Mouse (Mus musculus): ENCODE measurements around the gene Fkbp2. TPM values are rescaled to one million over a fixed set of nuclear protein-coding genes. Genes with fewer than 3 reads are reported as not detected.

Fkbp2 gene
- total and polyA plus RNA-seq, 2 experiments from 2014 or later: 0.65 to 59.9 TPM

GRCm38 (mm10) chr19:7017541-7018457 is 37.5 kb upstream of the Fkbp2 start:
- H3K27me3 ChIP-seq (ENCODE audit: control insufficient read depth, insufficient read depth, low read length): no peaks in the 10 kb centered on the region
- no peak for DNase-seq (ENCODE audit: low spot score)
- H3K4me3 ChIP-seq (ENCODE audit: low read depth, low read length): peak overlapping the region; percentile 17; the same call in 1 of the 2 replicates
- H3K9ac ChIP-seq (replicated peaks; ENCODE audit: low read depth, low read length): 0 out of 2 replicates have a peak overlapping the region, but pooled peaks have one; percentile 5
- ATAC-seq (ENCODE audit: insufficient read depth, low read depth): no peak
- no peaks in the 10 kb centered on the region for H3K9me3 ChIP-seq (replicated peaks; ENCODE audit: control insufficient read depth, low read length)
- 62% methylated on average over 12 of the region's 12 CpGs for WGBS
- peak overlapping the region; percentile 43; the same call in 1 of the 2 replicates for H3K4me2 ChIP-seq (ENCODE audit: low read depth, low read length)
- 0 out of 2 replicates have a peak, but pooled peaks cover 5% of the 10 kb centered on the region for H3K4me1 ChIP-seq (ENCODE audit: control insufficient read depth, insufficient read depth)
- no peak for TF ChIP-seq CTCF (IDR thresholded peaks at IDR 0.05; ENCODE audit: low read depth)
- no peak for TF ChIP-seq EP300 (IDR thresholded peaks at IDR 0.05; ENCODE audit: low read depth)
- H3K36me3 ChIP-seq (replicated peaks; ENCODE audit: control insufficient read depth, insufficient read depth, low read length): peaks cover 24% of the 10 kb centered on the region
- H3K27ac ChIP-seq (ENCODE audit: low read depth): peak overlapping the region; percentile 32

- Histone ChIP-seq H3K9ac (replicated peaks; ENCODE audit: low read depth, low read length) (no peak overlapping the region), H3K4me3 (ENCODE audit: low read depth, low read length) (no peak overlapping the region), H3K27ac (ENCODE audit: low read depth) (no peak overlapping the region), H3K36me3 (replicated peaks; ENCODE audit: control insufficient read depth, insufficient read depth, low read length) (no peaks in the 10 kb centered on the region), H3K4me2 (ENCODE audit: low read depth, low read length) (no peak overlapping the region), H3K4me1 (ENCODE audit: control insufficient read depth, insufficient read depth) (0 out of 2 replicates have a peak, but pooled peaks cover 5% of the 10 kb centered on the region), H3K9me3 (replicated peaks; ENCODE audit: control insufficient read depth, low read length) (no peaks in the 10 kb centered on the region), H3K27me3 (ENCODE audit: control insufficient read depth, insufficient read depth, low read length) (no peaks in the 10 kb centered on the region)
- no peak for DNase-seq (ENCODE audit: low spot score)
- WGBS: 80% methylated on average over 19 of the region's 20 CpGs
- no peak for TF ChIP-seq CTCF (IDR thresholded peaks at IDR 0.05; ENCODE audit: low read depth)
- TF ChIP-seq EP300 (IDR thresholded peaks at IDR 0.05; ENCODE audit: low read depth): no peak
- no peak for ATAC-seq (ENCODE audit: insufficient read depth, low read depth)
These were observed 34.3 kb upstream of the Fkbp2 start for GRCm38 (mm10) chr19:7014481-7015135.

- Histone ChIP-seq H3K27me3 (ENCODE audit: control insufficient read depth, insufficient read depth, low read length) (no peaks in the 10 kb centered on the region), H3K9ac (replicated peaks; ENCODE audit: low read depth, low read length) (no peak overlapping the region), H3K4me2 (ENCODE audit: low read depth, low read length) (no peak overlapping the region), H3K4me1 (ENCODE audit: control insufficient read depth, insufficient read depth) (0 out of 2 replicates have a peak, but pooled peaks cover 2% of the 10 kb centered on the region), H3K9me3 (replicated peaks; ENCODE audit: control insufficient read depth, low read length) (no peaks in the 10 kb centered on the region), H3K4me3 (ENCODE audit: low read depth, low read length) (no peak overlapping the region), H3K36me3 (replicated peaks; ENCODE audit: control insufficient read depth, insufficient read depth, low read length) (no peaks in the 10 kb centered on the region), H3K27ac (ENCODE audit: low read depth) (no peak overlapping the region)
- TF ChIP-seq EP300 (IDR thresholded peaks at IDR 0.05; ENCODE audit: low read depth) (no peak), CTCF (IDR thresholded peaks at IDR 0.05; ENCODE audit: low read depth) (no peak)
- ATAC-seq (ENCODE audit: insufficient read depth, low read depth): no peak
- DNase-seq (ENCODE audit: low spot score): no peak
- 90% methylated on average over 9 of the region's 9 CpGs for WGBS
These were observed 33.7 kb upstream of the Fkbp2 start for GRCm38 (mm10) chr19:7013984-7014383.

GRCm38 (mm10) chr19:7012426-7012825 is 32.1 kb upstream of the Fkbp2 start:
- H3K36me3 ChIP-seq (replicated peaks; ENCODE audit: control insufficient read depth, insufficient read depth, low read length): no peaks in the 10 kb centered on the region
- H3K9me3 ChIP-seq (replicated peaks; ENCODE audit: control insufficient read depth, low read length): no peaks in the 10 kb centered on the region
- WGBS: 88% methylated on average over 4 of the region's 4 CpGs
- H3K9ac ChIP-seq (replicated peaks; ENCODE audit: low read depth, low read length): no peak overlapping the region
- no peak overlapping the region for H3K4me3 ChIP-seq (ENCODE audit: low read depth, low read length)
- no peak for TF ChIP-seq EP300 (IDR thresholded peaks at IDR 0.05; ENCODE audit: low read depth)
- no peak for TF ChIP-seq CTCF (IDR thresholded peaks at IDR 0.05; ENCODE audit: low read depth)
- DNase-seq (ENCODE audit: low spot score): no peak
- no peak for ATAC-seq (ENCODE audit: insufficient read depth, low read depth)
- no peak overlapping the region for H3K4me2 ChIP-seq (ENCODE audit: low read depth, low read length)
- no peaks in the 10 kb centered on the region for H3K27me3 ChIP-seq (ENCODE audit: control insufficient read depth, insufficient read depth, low read length)
- no peak overlapping the region for H3K27ac ChIP-seq (ENCODE audit: low read depth)
- no peaks in the 10 kb centered on the region for H3K4me1 ChIP-seq (ENCODE audit: control insufficient read depth, insufficient read depth)

GRCm38 (mm10) chr19:7006892-7007593 is 26.7 kb upstream of the Fkbp2 start:
- H3K36me3 ChIP-seq (replicated peaks; ENCODE audit: control insufficient read depth, insufficient read depth, low read length): no peaks in the 10 kb centered on the region
- no peak for TF ChIP-seq EP300 (IDR thresholded peaks at IDR 0.05; ENCODE audit: low read depth)
- no peak for TF ChIP-seq CTCF (IDR thresholded peaks at IDR 0.05; ENCODE audit: low read depth)
- no peaks in the 10 kb centered on the region for H3K9me3 ChIP-seq (replicated peaks; ENCODE audit: control insufficient read depth, low read length)
- H3K4me3 ChIP-seq (ENCODE audit: low read depth, low read length): no peak overlapping the region
- no peak overlapping the region for H3K9ac ChIP-seq (replicated peaks; ENCODE audit: low read depth, low read length)
- peaks cover 7% of the 10 kb centered on the region; the same call in 1 of the 2 replicates for H3K4me1 ChIP-seq (ENCODE audit: control insufficient read depth, insufficient read depth)
- DNase-seq (ENCODE audit: low spot score) (no peak), ATAC-seq (ENCODE audit: insufficient read depth, low read depth) (no peak)
- no peak overlapping the region for H3K4me2 ChIP-seq (ENCODE audit: low read depth, low read length)
- no peak overlapping the region for H3K27ac ChIP-seq (ENCODE audit: low read depth)
- H3K27me3 ChIP-seq (ENCODE audit: control insufficient read depth, insufficient read depth, low read length): no peaks in the 10 kb centered on the region
- 79% methylated on average over 9 of the region's 9 CpGs for WGBS

Measured in heart, postnatal 0 days (tissue).